Mouse (Mus musculus) hindbrain, embryonic 14.5 days (tissue): ENCODE measurements at regions not wholly inside any gene's neighbourhood (a gene's known extent, or its start where the extent isn't known, plus 50 kb on each side); places are given as distances from the start of the nearest gene placed in this dataset.
A peak's percentile ranks its signal among the peaks of the same experiment; 100 is the strongest.

ENCODE experiments used
- ATAC-seq: fragments of 200-750 bp; cut with Nextera tagmentation; 2 replicates; pipeline ENCODE4 v1.8.0; 2017; ENCODE audit warnings: moderate number of reproducible peaks, mild to moderate bottlenecking, moderate TSS enrichment, moderate library complexity; ENCODE audit not compliant: low FRiP score
- DNase-seq: peaks from one replicate; pipeline ENCODE4 v3.0.0-alpha.2; 2015; ENCODE audit warnings: low spot score
- H3K27ac ChIP-seq: fragments of 300-500 bp; sonication (generic); 2 replicates; pipeline ENCODE4 v1.5.1; 2014; ENCODE audit warnings: mild to moderate bottlenecking, moderate library complexity
- H3K27me3 ChIP-seq: fragments of 300-500 bp; sonication (generic); 2 replicates; pipeline ENCODE4 v1.6.1; 2014; ENCODE audit warnings: mild to moderate bottlenecking, low read length, mixed read lengths; ENCODE audit not compliant: control insufficient read depth, insufficient read depth
- H3K36me3 ChIP-seq: fragments of 300-500 bp; sonication (generic); replicated peaks from 2 replicates; pipeline ENCODE4 v1.6.1; 2014; ENCODE audit not compliant: control insufficient read depth, insufficient read depth
- H3K4me1 ChIP-seq: fragments of 300-500 bp; sonication (generic); replicated peaks from 2 replicates; pipeline ENCODE4 v1.6.1; 2014; ENCODE audit warnings: antibody characterized with exemption, low read length, mixed read lengths; ENCODE audit not compliant: control insufficient read depth, insufficient read depth
- H3K4me2 ChIP-seq: fragments of 300-500 bp; sonication (generic); replicated peaks from 2 replicates; pipeline ENCODE4 v1.6.1; 2014; ENCODE audit warnings: mild to moderate bottlenecking, moderate library complexity
- H3K4me3 ChIP-seq: fragments of 300-500 bp; sonication (generic); replicated peaks from 2 replicates; pipeline ENCODE4 v1.5.1; 2014; ENCODE audit warnings: mild to moderate bottlenecking, low read length
- H3K9ac ChIP-seq: fragments of 300-500 bp; sonication (generic); 2 replicates; pipeline ENCODE4 v1.6.1; 2014
- H3K9me3 ChIP-seq: fragments of 300-500 bp; sonication (generic); 2 replicates; pipeline ENCODE4 v1.6.1; 2016; ENCODE audit warnings: low read length; ENCODE audit not compliant: control insufficient read depth
- WGBS: fragments of 180-500 bp; shearing (Covaris S2); extraction: QIAGEN DNeasy Blood & Tissue Kit; methylation state at CpG from one replicate; pipeline ENCODE4 v1.1.7; 2014; 5-methylcytosine and 5-hydroxymethylcytosine counted together

DNA sequence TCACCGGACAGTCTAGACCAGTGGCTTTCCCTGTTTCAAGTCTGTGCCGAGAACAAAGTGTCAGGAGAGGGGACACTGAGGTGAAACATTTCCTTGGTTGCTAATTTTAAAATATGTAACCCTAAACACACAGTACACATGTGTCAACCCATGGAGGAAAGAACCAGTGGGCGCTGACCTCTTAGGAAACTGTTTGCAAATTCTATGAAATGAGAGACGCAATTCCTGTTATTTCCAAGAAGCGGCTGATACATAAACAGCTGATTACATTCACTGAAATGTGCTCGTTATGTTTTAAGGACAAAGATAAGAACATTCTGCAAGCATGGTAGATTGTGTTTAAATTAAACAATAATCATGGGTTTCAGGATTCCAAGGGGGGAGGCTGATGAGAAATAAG, 204.3 kb upstream of the Gypa start:
- Histone ChIP-seq H3K27ac (no peak overlapping the region), H3K4me3 (no peak overlapping the region), H3K36me3 (no peaks in the 10 kb centered on the region), H3K9me3 (no peaks in the 10 kb centered on the region), H3K9ac (no peak overlapping the region), H3K4me1 (no peaks in the 10 kb centered on the region), H3K4me2 (no peak overlapping the region), H3K27me3 (no peaks in the 10 kb centered on the region)
- WGBS = 90% methylated on average over 6 of the region's 6 CpGs
- ATAC-seq (no peak), DNase-seq (no peak)

DNA sequence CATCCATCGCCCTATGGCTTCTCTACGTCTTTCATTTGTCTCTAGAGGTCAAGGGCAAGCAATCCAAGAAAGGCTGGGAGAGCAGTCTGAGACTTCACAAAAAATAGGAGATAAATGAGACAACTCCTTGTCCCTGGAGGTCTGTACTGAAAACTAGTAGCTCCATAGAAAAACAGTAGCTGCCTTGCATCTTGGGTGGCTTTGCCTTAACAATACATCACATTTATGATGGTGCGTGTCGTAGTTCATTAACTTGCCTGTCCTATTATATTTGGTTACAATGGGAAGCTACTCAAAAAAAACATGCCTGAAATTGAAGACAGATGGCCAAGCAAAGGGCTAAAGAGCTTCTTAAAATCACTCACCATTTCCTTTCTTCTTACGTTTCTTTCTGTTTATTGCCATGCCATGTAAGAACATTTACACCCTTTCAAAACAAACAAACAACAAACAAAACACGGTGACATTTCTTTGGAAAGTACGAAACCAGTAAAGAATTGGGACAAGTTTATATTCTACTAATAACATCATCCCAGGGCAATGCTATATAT, 211.2 kb upstream of the Hhip start:
- ATAC-seq = no peak
- H3K9ac ChIP-seq = no peak overlapping the region
- no peak for DNase-seq
- no peaks in the 10 kb centered on the region for H3K27me3 ChIP-seq
- H3K9me3 ChIP-seq = no peaks in the 10 kb centered on the region
- H3K4me3 ChIP-seq = no peak overlapping the region
- H3K4me1 ChIP-seq = no peaks in the 10 kb centered on the region
- no peak overlapping the region for H3K27ac ChIP-seq
- WGBS = 55% methylated on average over 7 of the region's 7 CpGs
- H3K4me2 ChIP-seq = no peak overlapping the region
- H3K36me3 ChIP-seq = no peaks in the 10 kb centered on the region

DNA sequence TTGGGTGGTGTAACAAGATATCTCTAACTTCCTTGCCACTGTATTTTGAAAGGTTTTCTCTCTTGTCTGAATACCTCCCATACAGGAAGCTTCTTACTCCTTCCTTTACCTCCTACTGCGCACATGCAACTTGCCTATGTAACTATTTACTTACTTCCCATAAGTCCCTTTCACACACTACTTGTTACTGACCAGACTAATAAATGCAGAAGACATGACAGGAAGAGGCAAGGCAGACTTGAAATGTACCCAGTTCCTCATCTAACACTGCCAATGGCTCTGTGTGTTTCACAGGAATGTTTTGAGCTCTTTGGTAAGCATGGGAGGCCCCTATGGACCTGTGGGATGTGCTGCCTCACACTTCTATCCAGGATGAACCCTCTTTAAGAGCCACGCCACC, 207.1 kb upstream of the Hhip start:
- no peaks in the 10 kb centered on the region for H3K9me3 ChIP-seq
- no peak for DNase-seq
- ATAC-seq = no peak
- 94% methylated on average over 2 of the region's 2 CpGs for WGBS
- H3K4me3 ChIP-seq = no peak overlapping the region
- H3K36me3 ChIP-seq = no peaks in the 10 kb centered on the region
- no peak overlapping the region for H3K27ac ChIP-seq
- no peak overlapping the region for H3K4me2 ChIP-seq
- no peak overlapping the region for H3K9ac ChIP-seq
- peaks cover 5% of the 10 kb centered on the region; the same call in 1 of the 2 replicates for H3K4me1 ChIP-seq
- H3K27me3 ChIP-seq = no peaks in the 10 kb centered on the region

DNA sequence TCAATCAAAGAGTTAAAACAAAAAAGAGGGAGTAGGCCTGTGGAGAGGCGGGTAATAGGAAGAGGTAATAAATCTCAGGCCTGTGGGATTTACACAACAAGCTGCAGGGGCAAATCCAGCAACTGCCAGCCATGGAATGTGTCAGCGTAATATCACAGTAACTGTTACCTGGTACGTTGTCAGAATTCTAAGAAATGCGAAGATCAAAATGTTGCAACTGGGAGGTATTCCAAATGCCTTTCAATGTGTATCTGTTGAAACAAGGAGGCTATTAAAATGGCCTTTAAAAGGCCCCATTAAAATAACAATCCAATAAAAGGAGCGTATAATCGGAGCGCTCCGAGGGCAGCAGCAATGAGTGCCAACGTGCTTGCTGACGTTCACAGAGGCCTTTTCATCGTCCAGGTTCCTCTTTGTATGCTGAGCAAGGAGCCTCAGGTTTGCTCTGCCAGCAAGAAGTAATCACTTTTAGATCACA, 205.7 kb upstream of the Hhip start:
- WGBS = 24% methylated on average over 11 of the region's 11 CpGs
- peak overlapping the region; percentile 28 for H3K27ac ChIP-seq
- no peaks in the 10 kb centered on the region for H3K9me3 ChIP-seq
- peaks cover 5% of the 10 kb centered on the region; the same call in 1 of the 2 replicates for H3K4me1 ChIP-seq
- H3K27me3 ChIP-seq = no peaks in the 10 kb centered on the region
- peak overlapping the region; percentile 15 for H3K4me2 ChIP-seq
- H3K36me3 ChIP-seq = no peaks in the 10 kb centered on the region
- H3K4me3 ChIP-seq = no peak overlapping the region
- DNase-seq (peak; percentile 34), ATAC-seq (peak; percentile 60; the same call in 1 of the 2 replicates)
- peak overlapping the region; percentile 40; the same call in 1 of the 2 replicates for H3K9ac ChIP-seq

DNA sequence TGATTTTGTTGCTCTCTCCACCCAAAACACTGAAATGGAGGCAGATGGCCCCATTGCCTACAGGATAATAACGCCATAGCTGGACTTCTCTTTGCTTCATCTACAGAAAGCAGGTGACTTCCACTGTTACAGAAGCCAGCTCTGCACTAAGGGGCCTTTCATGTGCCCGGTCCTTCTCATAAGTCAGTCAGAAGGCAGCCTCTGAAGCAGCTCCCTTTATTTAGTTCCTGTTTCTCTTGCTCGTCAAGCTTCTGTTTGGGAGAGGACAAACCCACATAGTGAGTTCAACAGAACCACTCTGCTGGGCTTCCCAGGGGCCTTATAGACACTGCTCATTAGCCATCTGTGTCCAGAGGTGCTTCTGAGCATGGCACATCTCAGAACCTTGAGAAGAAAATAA, 205.1 kb upstream of the Hhip start:
- Histone ChIP-seq H3K4me3 (no peak overlapping the region), H3K4me2 (no peak overlapping the region), H3K27me3 (no peaks in the 10 kb centered on the region), H3K9ac (no peak overlapping the region), H3K36me3 (no peaks in the 10 kb centered on the region), H3K27ac (no peak overlapping the region), H3K4me1 (peaks cover 5% of the 10 kb centered on the region; the same call in 1 of the 2 replicates), H3K9me3 (no peaks in the 10 kb centered on the region)
- DNase-seq = no peak
- WGBS = 76% methylated on average over 3 of the region's 3 CpGs
- ATAC-seq = no peak

DNA sequence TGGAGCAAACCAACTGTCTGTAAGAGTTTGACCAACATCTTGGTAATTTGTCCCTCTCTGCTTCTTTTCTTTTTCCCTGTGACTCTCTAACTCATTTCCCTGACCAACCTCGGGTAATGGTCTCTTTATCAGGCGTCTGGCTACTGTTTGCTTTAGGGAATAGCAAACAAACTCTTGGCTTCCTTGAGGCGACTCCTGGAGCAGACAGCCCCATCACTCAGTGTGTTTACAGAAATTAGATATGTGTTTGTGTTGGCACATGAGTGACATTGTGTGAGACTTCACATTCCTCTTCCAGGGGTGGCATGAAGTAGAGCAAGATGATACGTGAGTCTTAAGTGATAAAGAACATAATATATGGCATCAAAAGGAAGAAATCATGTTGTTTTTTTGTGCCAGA, 195.7 kb upstream of the Hhip start:
- WGBS = 76% methylated on average over 4 of the region's 4 CpGs
- Histone ChIP-seq H3K9ac (no peak overlapping the region), H3K4me1 (no peaks in the 10 kb centered on the region), H3K27ac (no peak overlapping the region), H3K36me3 (no peaks in the 10 kb centered on the region), H3K27me3 (no peaks in the 10 kb centered on the region), H3K4me3 (no peak overlapping the region), H3K4me2 (no peak overlapping the region), H3K9me3 (no peaks in the 10 kb centered on the region)
- ATAC-seq (no peak), DNase-seq (no peak)

DNA sequence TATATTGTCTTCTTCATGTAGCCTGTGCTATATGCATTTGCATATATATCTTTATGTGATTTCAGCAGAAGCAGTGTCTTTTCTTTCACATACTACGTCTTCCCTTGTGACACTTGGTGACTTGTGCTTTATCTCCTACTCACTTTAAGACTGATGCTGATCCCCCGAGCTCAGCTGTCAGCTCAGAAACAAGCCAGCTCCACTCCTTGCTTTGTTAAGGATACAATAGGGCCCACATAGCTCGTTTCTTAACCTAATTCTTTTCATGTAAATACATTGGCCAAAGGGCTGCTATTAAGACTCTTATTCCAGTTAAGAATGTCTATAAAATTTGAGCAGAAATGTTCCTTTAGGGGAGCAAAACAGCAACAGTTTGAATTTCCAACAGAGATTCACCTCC, 193.8 kb upstream of the Hhip start:
- no peaks in the 10 kb centered on the region for H3K27me3 ChIP-seq
- no peaks in the 10 kb centered on the region for H3K9me3 ChIP-seq
- ATAC-seq (no peak), DNase-seq (no peak)
- H3K4me2 ChIP-seq = no peak overlapping the region
- H3K4me1 ChIP-seq = no peaks in the 10 kb centered on the region
- no peak overlapping the region for H3K4me3 ChIP-seq
- no peak overlapping the region for H3K27ac ChIP-seq
- 8% methylated on average over 3 of the region's 3 CpGs for WGBS
- no peak overlapping the region for H3K9ac ChIP-seq
- H3K36me3 ChIP-seq = no peaks in the 10 kb centered on the region

DNA sequence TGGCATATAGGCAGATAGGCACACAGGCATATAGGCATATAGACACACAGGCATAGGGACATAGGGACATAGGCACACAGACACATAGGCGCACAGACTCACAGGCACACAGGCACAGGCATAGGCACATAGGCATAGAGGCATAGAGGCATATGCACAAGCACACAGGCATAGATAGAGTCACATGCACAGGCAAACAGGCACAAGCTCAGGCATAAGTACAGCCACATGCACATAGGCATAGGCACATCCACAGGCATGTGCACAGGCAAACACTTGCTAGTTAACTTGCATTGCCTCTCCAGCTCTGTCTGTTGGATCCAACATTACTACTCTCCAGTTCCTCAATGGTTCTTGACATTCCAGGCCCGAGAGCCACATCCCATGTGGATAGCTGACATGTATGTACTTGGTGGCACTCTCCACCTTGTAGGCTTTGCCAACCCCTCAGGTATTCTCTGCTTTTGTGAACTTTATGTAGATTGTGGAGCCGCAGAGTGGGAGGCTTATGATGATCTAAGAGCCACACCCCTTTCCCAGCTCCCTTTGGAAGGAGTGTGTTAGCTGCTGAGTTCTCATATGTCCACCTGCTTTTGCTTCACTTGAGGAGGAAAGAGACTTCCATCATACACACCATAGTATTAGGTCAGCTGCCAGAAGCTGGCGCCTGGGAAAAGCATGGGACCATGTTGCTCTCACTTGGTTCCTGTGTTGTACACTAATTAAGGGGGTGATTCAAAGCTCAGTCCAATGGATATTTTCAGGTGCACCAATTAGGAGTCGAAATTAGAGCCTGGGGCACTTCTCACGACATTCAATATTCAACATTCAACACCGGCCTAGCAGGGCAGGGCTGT, 192.7 kb upstream of the Hhip start:
- WGBS = 79% methylated on average over 7 of the region's 7 CpGs

DNA sequence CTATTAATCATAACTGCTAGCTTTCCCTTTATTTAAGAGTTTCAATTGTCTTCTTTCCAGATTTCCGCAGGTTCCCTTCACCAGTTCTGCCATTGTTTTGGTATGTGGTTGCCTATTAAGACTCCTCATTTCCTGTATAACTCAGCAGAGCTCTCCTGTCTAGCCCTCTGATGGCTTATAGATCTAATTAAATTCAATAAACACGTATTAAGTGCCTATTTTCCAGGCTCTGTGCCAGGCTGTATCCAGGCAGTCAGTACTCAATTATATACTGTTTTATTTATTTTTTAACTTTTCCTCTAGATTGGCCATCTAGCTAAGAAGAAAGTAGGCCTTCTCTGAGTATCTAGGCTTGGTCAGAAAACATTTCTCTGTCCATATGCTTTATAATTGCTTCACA, 192.0 kb upstream of the Hhip start:
- ATAC-seq (no peak), DNase-seq (no peak)
- Histone ChIP-seq H3K4me2 (no peak overlapping the region), H3K4me1 (no peaks in the 10 kb centered on the region), H3K9ac (no peak overlapping the region), H3K36me3 (no peaks in the 10 kb centered on the region), H3K27me3 (no peaks in the 10 kb centered on the region), H3K9me3 (no peaks in the 10 kb centered on the region), H3K27ac (no peak overlapping the region), H3K4me3 (no peak overlapping the region)
- 69% methylated on average over 2 of the region's 2 CpGs for WGBS

More for the DNA sequence above, 192.7 kb upstream of the Hhip start:
- H3K4me3 ChIP-seq = no peak overlapping the region
- no peak for ATAC-seq
- no peaks in the 10 kb centered on the region for H3K9me3 ChIP-seq
- no peak overlapping the region for H3K9ac ChIP-seq
- no peak overlapping the region for H3K4me2 ChIP-seq
- H3K36me3 ChIP-seq = no peaks in the 10 kb centered on the region
- H3K27me3 ChIP-seq = no peaks in the 10 kb centered on the region
- no peaks in the 10 kb centered on the region for H3K4me1 ChIP-seq
- DNase-seq = no peak
- no peak overlapping the region for H3K27ac ChIP-seq
